Mouse (Mus musculus): ENCODE measurements around the gene Olfr692. TPM values are rescaled to one million over a fixed set of nuclear protein-coding genes. Genes with fewer than 3 reads are reported as not detected.
"Not testable (repeated sequence)": the region's sequence is repeated elsewhere in the genome, so short reads cannot be mapped to it uniquely, and the experiment has no call there.

Gene Olfr692
- polyA plus RNA-seq (2012; rRNA removed) = not detected in 2 replicates

GRCm38 (mm10) chr7:105367930-105368329, at the start of gene Olfr692:
TSS of gene Olfr692 (plus strand) at chr7:105368230.
- Histone ChIP-seq H3K4me3 (replicated peaks; ENCODE audit: insufficient read depth, low read depth, low read length) (no peak within 1 kb of the TSS), H3K4me1 (ENCODE audit: control insufficient read depth, insufficient read depth, low read length) (no peaks in the 10 kb centered on the region), H3K27me3 (ENCODE audit: control insufficient read depth, insufficient read depth, low read length) (no peaks in the 10 kb centered on the region), H3K27ac (ENCODE audit: insufficient read depth, low read length) (no peak within 1 kb of the TSS)
- WGBS = 91% methylated on average over 1 of the region's 1 CpGs
- no peak for DNase-seq
- no peak for TF ChIP-seq POLR2A (IDR thresholded peaks at IDR 0.05; ENCODE audit: borderline replicate concordance, insufficient read depth, low read length)
- TF ChIP-seq CTCF (IDR thresholded peaks at IDR 0.05; ENCODE audit: borderline replicate concordance, insufficient read depth, low read depth, low read length) = no peak

- Histone ChIP-seq H3K27ac (ENCODE audit: insufficient read depth, low read length) (no peak overlapping the region), H3K27me3 (ENCODE audit: control insufficient read depth, insufficient read depth, low read length) (no peaks in the 10 kb centered on the region), H3K4me3 (replicated peaks; ENCODE audit: insufficient read depth, low read depth, low read length) (no peak overlapping the region), H3K4me1 (ENCODE audit: control insufficient read depth, insufficient read depth, low read length) (no peaks in the 10 kb centered on the region)
- WGBS = 79% methylated on average over 2 of the region's 2 CpGs
- DNase-seq = no peak
- TF ChIP-seq POLR2A (IDR thresholded peaks at IDR 0.05; ENCODE audit: borderline replicate concordance, insufficient read depth, low read length) (no peak), CTCF (IDR thresholded peaks at IDR 0.05; ENCODE audit: borderline replicate concordance, insufficient read depth, low read depth, low read length) (no peak)
Observed at GRCm38 (mm10) chr7:105325302-105325701, 42.7 kb upstream of the Olfr692 start.

- H3K27me3 ChIP-seq (ENCODE audit: control insufficient read depth, insufficient read depth, low read length) = no peaks in the 10 kb centered on the region
- WGBS = 74% methylated on average over 1 of the region's 1 CpGs
- TF ChIP-seq POLR2A (IDR thresholded peaks at IDR 0.05; ENCODE audit: borderline replicate concordance, insufficient read depth, low read length) = no peak
- no peak for TF ChIP-seq CTCF (IDR thresholded peaks at IDR 0.05; ENCODE audit: borderline replicate concordance, insufficient read depth, low read depth, low read length)
- H3K4me1 ChIP-seq (ENCODE audit: control insufficient read depth, insufficient read depth, low read length) = no peaks in the 10 kb centered on the region
- H3K27ac ChIP-seq (ENCODE audit: insufficient read depth, low read length) = no peak within 1 kb of the TSS
- DNase-seq = no peak
- H3K4me3 ChIP-seq (replicated peaks; ENCODE audit: insufficient read depth, low read depth, low read length) = no peak within 1 kb of the TSS
Observed at GRCm38 (mm10) chr7:105334004-105334403, 34.0 kb upstream of the Olfr692 start, which contains the start of gene Olfr690. TSS of gene Olfr690 (minus strand) at chr7:105334104.

GRCm38 (mm10) chr7:105342170-105342569, 25.9 kb upstream of the Olfr692 start, which contains the start of gene Olfr691:
TSS of gene Olfr691 (minus strand) at chr7:105342270.
- 26% methylated on average over 1 of the region's 1 CpGs for WGBS
- Histone ChIP-seq H3K4me3 (replicated peaks; ENCODE audit: insufficient read depth, low read depth, low read length) (no peak within 1 kb of the TSS), H3K4me1 (ENCODE audit: control insufficient read depth, insufficient read depth, low read length) (no peaks in the 10 kb centered on the region), H3K27me3 (ENCODE audit: control insufficient read depth, insufficient read depth, low read length) (no peaks in the 10 kb centered on the region), H3K27ac (ENCODE audit: insufficient read depth, low read length) (no peak within 1 kb of the TSS)
- DNase-seq = no peak
- TF ChIP-seq CTCF (IDR thresholded peaks at IDR 0.05; ENCODE audit: borderline replicate concordance, insufficient read depth, low read depth, low read length) = no peak
- TF ChIP-seq POLR2A (IDR thresholded peaks at IDR 0.05; ENCODE audit: borderline replicate concordance, insufficient read depth, low read length) = no peak

GRCm38 (mm10) chr7:105342752-105343151, 25.3 kb upstream of the Olfr692 start:
- TF ChIP-seq POLR2A (IDR thresholded peaks at IDR 0.05; ENCODE audit: borderline replicate concordance, insufficient read depth, low read length) (no peak), CTCF (IDR thresholded peaks at IDR 0.05; ENCODE audit: borderline replicate concordance, insufficient read depth, low read depth, low read length) (no peak)

GRCm38 (mm10) chr7:105356064-105356463, 12.0 kb upstream of the Olfr692 start:
- not testable (repeated sequence) for DNase-seq; H3K27me3 ChIP-seq (ENCODE audit: control insufficient read depth, insufficient read depth, low read length); H3K27ac ChIP-seq (ENCODE audit: insufficient read depth, low read length); H3K4me1 ChIP-seq (ENCODE audit: control insufficient read depth, insufficient read depth, low read length); H3K4me3 ChIP-seq (replicated peaks; ENCODE audit: insufficient read depth, low read depth, low read length)
- no CpG with 5 or more reads among the region's 5 CpGs for WGBS

More at GRCm38 (mm10) chr7:105342752-105343151, 25.3 kb upstream of the Olfr692 start:
- Histone ChIP-seq H3K4me3 (replicated peaks; ENCODE audit: insufficient read depth, low read depth, low read length) (no peak overlapping the region), H3K27ac (ENCODE audit: insufficient read depth, low read length) (no peak overlapping the region), H3K4me1 (ENCODE audit: control insufficient read depth, insufficient read depth, low read length) (no peaks in the 10 kb centered on the region), H3K27me3 (ENCODE audit: control insufficient read depth, insufficient read depth, low read length) (no peaks in the 10 kb centered on the region)
- no peak for DNase-seq
- WGBS = 69% methylated on average over 2 of the region's 2 CpGs

GRCm38 (mm10) chr7:105356487-105356886, 11.5 kb upstream of the Olfr692 start:
- H3K27ac ChIP-seq (ENCODE audit: insufficient read depth, low read length); H3K4me1 ChIP-seq (ENCODE audit: control insufficient read depth, insufficient read depth, low read length); H3K4me3 ChIP-seq (replicated peaks; ENCODE audit: insufficient read depth, low read depth, low read length); H3K27me3 ChIP-seq (ENCODE audit: control insufficient read depth, insufficient read depth, low read length); DNase-seq: not testable (repeated sequence)
- WGBS = 96% methylated on average over 1 of the region's 2 CpGs

GRCm38 (mm10) chr7:105361713-105362112, 6.3 kb upstream of the Olfr692 start:
- TF ChIP-seq POLR2A (IDR thresholded peaks at IDR 0.05; ENCODE audit: borderline replicate concordance, insufficient read depth, low read length) (no peak), CTCF (IDR thresholded peaks at IDR 0.05; ENCODE audit: borderline replicate concordance, insufficient read depth, low read depth, low read length) (no peak)
- H3K27me3 ChIP-seq (ENCODE audit: control insufficient read depth, insufficient read depth, low read length) = no peaks in the 10 kb centered on the region
- WGBS = 85% methylated on average over 2 of the region's 2 CpGs
- no peak for DNase-seq
- H3K4me3 ChIP-seq (replicated peaks; ENCODE audit: insufficient read depth, low read depth, low read length) = no peak overlapping the region
- no peak overlapping the region for H3K27ac ChIP-seq (ENCODE audit: insufficient read depth, low read length)
- H3K4me1 ChIP-seq (ENCODE audit: control insufficient read depth, insufficient read depth, low read length) = no peaks in the 10 kb centered on the region
